In genomic region chr8:83290176-83290575, GRCm38 (mm10) we compare ENCODE assay signal across 9 mouse cellular contexts. TPM values are rescaled to one million over a fixed set of nuclear protein-coding genes. Genes with fewer than 3 reads are reported as not detected.
DNase-seq lines count a peak whose midpoint lies in the region; ATAC-seq and TF ChIP-seq lines count a peak whose summit lies in the region.
"Had no signal": no experiment of that assay in that cellular context is flagged by ENCODE, and none has a peak within 500 bp of the region (broad histone marks: within the 10 kb centered on the region; RNA-seq: fewer than 3 reads in every experiment).

Gene Ucp1, plus strand, starts transcription at chr8:83290352.

- no peak within 1 kb of the TSS for H3K27ac ChIP-seq in lung, postnatal 0 days (ENCODE audit: low read length)

- no peak; the same call in none of the 2 replicates for ATAC-seq in lung, postnatal 0 days
- 0 out of 2 replicates have a peak, but pooled peaks have one; percentile 41 for ATAC-seq in megakaryocyte-erythroid progenitor cell, adult 5-6 weeks (replicated peaks; ENCODE audit: low FRiP score, low TSS enrichment, poor library complexity, severe bottlenecking)
- ATAC-seq in inflammation-experienced regulatory T-cells, adult 6 months: no peak

- TF ChIP-seq EP300 in lung, postnatal 0 days (IDR thresholded peaks at IDR 0.05): no peak

- no peak within 1 kb of the TSS for H3K9ac ChIP-seq in lung, postnatal 0 days (replicated peaks; ENCODE audit: low read depth)

- no peaks in the 10 kb centered on the region for H3K4me1 ChIP-seq in lung, postnatal 0 days (ENCODE audit: insufficient read depth, low read depth, low read length)

- 0 out of 2 replicates have a peak, but pooled peaks cover 16% of the 10 kb centered on the region for H3K27me3 ChIP-seq in lung, postnatal 0 days (replicated peaks; ENCODE audit: insufficient read depth, low read length)

- WGBS in lung, postnatal 0 days: 3% methylated on average over 20 of the region's 20 CpGs

- TF ChIP-seq CTCF in lung, postnatal 0 days (IDR thresholded peaks at IDR 0.05): peak; percentile 46

- peak within 1 kb of the TSS; percentile 8; the same call in 1 of the 2 replicates for H3K4me3 ChIP-seq in lung, postnatal 0 days (ENCODE audit: low read depth, low read length)

- no peaks in the 10 kb centered on the region for H3K9me3 ChIP-seq in lung, postnatal 0 days (ENCODE audit: low read length)

- H3K36me3 ChIP-seq in lung, postnatal 0 days (ENCODE audit: insufficient read depth, low read length): no peaks in the 10 kb centered on the region

- peak within 1 kb of the TSS; percentile 42 for H3K4me2 ChIP-seq in lung, postnatal 0 days (replicated peaks; ENCODE audit: low read depth, low read length)

- DNase-seq in lung, postnatal 0 days (ENCODE audit: low spot score): peak; percentile 7
- DNase-seq in lung, postnatal 10 days: no peak
- DNase-seq in cerebellum, postnatal 25 days: peak; percentile 42 to 59
- DNase-seq in heart, postnatal 4 days: peak; percentile 12
- no peak for DNase-seq in frontal cortex, adult 2 months (ENCODE audit: extremely low spot score in 1 of 2, low spot score in 1 of 2)
- DNase-seq in right cerebral cortex, postnatal 36 days (ENCODE audit: low spot score in 2 of 2): no peak

RNA-seq across cellular contexts. Expression of gene Ucp1, which starts in this region (rescaled TPM):
- 0.07 TPM in 1 of 2 replicates, not detected in the other for polyA plus RNA-seq in lung, postnatal 0 days (2015; fragmentation: Nextera tagmentation; extraction: Ambion mirVana)
- total RNA-seq in heart, postnatal 4 days (2021): 10 to 100 TPM; 10.4 to 21.3 TPM
- total RNA-seq in megakaryocyte-erythroid progenitor cell, adult 5-6 weeks (2014; fragmentation: Nextera tagmentation): not detected in 2 replicates
- not detected in 2 replicates for total RNA-seq in megakaryocyte-erythroid progenitor cell, adult 5-6 weeks (2017)
- 0.19 and 0.22 TPM in 2 replicates for polyA plus RNA-seq in frontal cortex, adult 2 months (2012; rRNA removed)
- polyA plus RNA-seq in inflammation-experienced regulatory T-cells, adult 6 months (2017; shearing (Covaris generic)): not detected
- total RNA-seq: neutrophil, adult 5-6 weeks had no signal

Comparison
In these comparisons a context has a peak if more than half of its experiments do, and no peak if none do; other contexts are left out.
1. RNA of gene Ucp1 (total RNA-seq): 10.4 to 21.3 TPM in heart, postnatal 4 days; not detected in megakaryocyte-erythroid progenitor cell, adult 5-6 weeks; every median in the first group is over 10 times any median in the second.
2. Peak in DNase-seq, H3K4me3 ChIP-seq and H3K4me2 ChIP-seq in lung, postnatal 0 days; RNA of the gene not detected or under 1 TPM.
3. Peak in ATAC-seq in megakaryocyte-erythroid progenitor cell, adult 5-6 weeks; RNA of the gene not detected or under 1 TPM.
4. DNase-seq: peak in cerebellum, postnatal 25 days (2 of 2) and heart, postnatal 4 days (single experiment); none in lung, postnatal 10 days (single experiment), frontal cortex, adult 2 months (0 of 2) and right cerebral cortex, postnatal 36 days (0 of 2).